Mouse (Mus musculus) liver, adult 2 months (tissue): ENCODE measurements at regions not wholly inside any gene's neighbourhood (a gene's known extent, or its start where the extent isn't known, plus 50 kb on each side); places are given as distances from the start of the nearest gene placed in this dataset.

Experiments
- CTCF ChIP-seq: fragments of 200-500 bp; IDR thresholded peaks from 2 replicates; pipeline ENCODE4 v1.5.1; 2011; ENCODE audit warnings: low read depth, low read length, control low read depth
- POLR2A ChIP-seq: fragments of 200-500 bp; IDR thresholded peaks from 2 replicates; pipeline ENCODE4 v1.6.1; 2011; ENCODE audit warnings: low read length, control low read depth; ENCODE audit not compliant: insufficient read depth; ENCODE audit errors: extremely low read depth

DNA sequence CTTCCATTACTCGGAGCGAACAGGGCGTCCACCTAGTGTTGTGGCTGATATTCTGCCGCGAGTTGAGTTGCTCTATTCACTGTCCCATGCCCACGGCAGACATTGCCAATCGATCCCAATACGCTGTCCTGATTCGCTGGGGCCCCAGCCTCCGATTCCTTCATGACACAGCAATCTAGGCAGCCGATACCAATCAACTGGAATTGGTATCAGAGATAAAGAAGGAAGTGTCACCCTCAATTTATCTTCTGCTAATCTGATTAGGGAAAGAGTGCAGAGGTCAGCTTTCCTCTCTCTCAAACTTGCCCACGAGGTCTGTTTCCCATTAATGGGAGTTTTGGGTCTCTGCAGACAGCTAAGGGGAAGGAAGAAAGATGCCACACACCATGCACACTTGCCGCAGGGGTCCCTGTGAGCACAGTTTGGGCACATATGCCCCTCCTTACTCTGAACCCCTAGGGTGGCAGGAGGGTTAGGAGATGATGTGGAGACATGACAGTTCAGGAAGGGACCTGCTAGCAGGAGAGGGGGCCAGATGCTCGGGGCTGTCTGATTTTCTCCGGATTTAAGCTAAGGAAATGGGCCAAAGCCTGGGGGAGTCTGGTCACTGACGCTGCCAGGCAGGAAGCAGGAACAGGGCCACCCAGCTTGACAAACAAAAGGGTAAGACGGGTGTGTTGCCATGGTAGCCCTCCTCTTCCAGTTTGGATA lies 383.1 kb upstream of the Kazn start:
- TF ChIP-seq CTCF (no peak), POLR2A (no peak)
